Mouse (Mus musculus) gastrocnemius, postnatal 14 days (tissue): Measurements from ENCODE around the gene Plpp3. TPM values are rescaled to one million over a fixed set of nuclear protein-coding genes. Genes with fewer than 3 reads are reported as not detected.

Experiments
- DNase-seq: peaks from one replicate; pipeline ENCODE4 v3.0.0; 2021; ENCODE audit warnings: mixed read lengths
- intact Hi-C: fragments of 180-260 bp; cut with DNase I; formaldehyde crosslinking; loops from one replicate; pipeline ENCODE4 v1.15.1; 2025; ENCODE audit warnings: low total_unique reads
- total RNA-seq, 2 experiments: library from RNA; stranded (reverse); gene quantifications; 2 replicates each; pipeline ENCODE4 v1.2.3; 2021

Plpp3 gene
- total RNA-seq, 2 experiments from 2014 or later, result 62.1 to 63.0 TPM

DNA sequence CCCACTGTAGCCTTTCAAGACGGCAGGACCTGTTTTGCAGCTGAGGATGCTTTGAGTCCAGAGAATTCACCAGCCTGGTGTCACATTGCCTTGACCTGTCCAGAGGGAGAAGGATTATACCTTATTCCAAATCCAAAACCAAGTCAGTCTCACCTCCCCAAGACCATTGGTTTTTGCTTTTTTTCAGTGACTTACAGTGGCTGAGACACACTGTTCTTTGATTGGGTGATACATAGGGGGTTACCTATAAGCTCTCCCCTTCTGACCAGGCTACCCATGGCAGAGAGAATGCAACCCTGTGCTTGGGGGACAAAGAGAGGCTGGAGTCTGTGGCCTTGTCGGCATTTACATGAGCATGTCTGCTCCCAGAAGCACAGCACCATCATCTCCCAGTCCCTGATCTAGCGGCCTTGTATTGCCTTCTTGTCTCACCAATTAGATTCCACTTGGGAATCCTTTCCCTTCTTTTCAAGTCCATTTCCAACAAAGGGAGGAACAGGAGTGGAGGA lies 24.6 kb downstream of the Plpp3 start:
- DNase-seq, result no peak
- intact Hi-C loops, result no loop called here

DNA sequence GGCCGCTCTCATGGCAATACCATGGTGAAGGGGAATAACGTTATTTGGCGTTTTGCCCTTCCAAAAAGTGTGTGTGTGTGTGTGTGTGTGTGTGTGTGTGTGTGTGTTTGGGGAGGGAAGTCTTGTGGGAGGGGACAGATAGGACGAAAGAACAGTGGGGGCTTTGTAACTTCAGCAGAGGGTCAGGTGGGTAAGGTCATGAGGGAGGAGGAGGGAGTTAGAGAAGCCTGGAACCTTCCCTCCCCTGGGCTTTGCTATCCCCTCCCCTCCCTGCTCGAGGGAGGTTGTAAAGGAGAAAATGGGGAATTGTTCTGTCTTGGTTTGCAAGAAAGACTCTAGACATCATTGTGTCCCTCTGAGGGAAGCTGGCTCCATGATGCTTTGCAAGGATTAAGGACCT lies 25.1 kb downstream of the Plpp3 start:
- DNase-seq, result no peak
- intact Hi-C loops, result no loop called here

DNA sequence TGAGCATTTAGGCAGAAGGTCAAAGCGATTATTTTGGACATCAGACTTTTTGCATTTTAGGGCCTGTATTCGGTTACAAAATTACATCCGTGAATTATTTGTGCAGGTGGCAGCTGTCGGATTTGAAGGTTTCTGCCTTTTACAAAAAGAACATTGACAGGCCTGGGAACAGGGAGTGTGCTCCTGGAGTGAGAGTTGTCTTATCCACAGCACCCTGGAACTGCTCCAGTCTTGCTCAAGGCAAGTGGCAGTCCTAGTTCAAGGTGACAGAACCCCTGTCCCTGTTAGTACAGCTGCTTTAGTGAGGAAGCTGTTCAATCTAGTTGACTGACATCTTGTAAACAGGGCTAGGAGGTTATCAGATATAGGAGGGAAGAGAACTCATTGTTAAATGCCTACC lies 27.3 kb downstream of the Plpp3 start:
- intact Hi-C loops, result no loop called here
- no peak for DNase-seq

DNA sequence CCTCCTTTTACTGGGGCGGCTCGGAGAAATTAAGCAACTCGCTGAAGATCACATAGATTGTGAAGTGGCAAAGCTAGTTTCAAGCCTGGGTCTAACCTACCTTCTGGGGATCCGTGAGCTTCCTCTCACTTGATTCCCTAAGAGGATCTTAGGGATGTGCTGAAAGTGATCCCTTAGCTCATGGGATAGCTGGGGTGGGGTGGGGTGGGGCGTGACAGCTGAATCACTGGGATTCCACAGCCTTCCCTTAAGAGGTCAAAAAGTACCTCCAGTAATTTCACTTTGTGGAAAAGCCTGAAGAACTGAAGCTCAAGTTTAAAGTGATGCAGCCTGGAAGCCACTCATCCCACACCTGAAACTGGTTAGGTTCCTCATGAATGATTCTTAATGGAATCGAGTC lies 27.8 kb downstream of the Plpp3 start:
- intact Hi-C loops, result no loop called here
- no peak for DNase-seq

DNA sequence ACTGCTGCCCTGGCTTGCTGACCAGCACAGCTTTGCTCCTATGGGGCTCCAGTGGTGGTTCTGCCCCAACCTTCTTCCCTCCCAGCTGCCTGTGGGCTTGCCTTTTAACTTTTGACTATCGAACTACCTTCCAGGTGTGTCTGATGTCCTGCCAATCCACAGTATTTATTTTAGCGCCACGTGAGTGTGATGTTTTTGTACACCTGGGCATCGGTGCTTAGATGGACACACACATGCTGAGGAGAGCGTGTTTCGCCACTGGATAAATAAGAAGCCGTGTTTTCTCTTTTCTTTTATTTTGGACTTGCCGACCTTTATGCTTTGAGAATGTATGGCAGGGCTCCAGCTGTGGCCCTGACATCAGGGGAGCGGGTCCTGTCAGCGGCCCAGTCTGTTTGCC lies 29.5 kb downstream of the Plpp3 start:
- no peak for DNase-seq
- intact Hi-C loops, result no loop called here

DNA sequence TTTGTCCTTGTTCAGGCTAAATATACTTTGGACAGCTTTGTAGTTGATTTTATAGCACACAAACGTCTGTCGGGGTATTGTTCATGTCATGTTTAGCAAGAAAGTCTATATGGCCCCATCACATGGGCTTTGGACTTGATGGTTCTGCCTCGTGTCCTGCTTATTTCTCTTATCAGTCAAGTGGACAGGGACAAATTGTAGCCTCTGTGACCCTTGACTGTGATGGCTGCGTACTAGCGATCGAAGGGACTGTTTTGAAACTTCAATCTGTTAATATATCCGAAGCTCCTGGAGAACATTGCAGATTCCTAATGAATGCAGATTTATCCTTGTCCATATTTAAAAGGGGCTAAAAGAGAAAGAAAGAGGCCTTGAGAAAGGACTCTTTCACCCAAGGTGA lies 30.7 kb downstream of the Plpp3 start:
- intact Hi-C loops, result no loop called here
- DNase-seq, result no peak

DNA sequence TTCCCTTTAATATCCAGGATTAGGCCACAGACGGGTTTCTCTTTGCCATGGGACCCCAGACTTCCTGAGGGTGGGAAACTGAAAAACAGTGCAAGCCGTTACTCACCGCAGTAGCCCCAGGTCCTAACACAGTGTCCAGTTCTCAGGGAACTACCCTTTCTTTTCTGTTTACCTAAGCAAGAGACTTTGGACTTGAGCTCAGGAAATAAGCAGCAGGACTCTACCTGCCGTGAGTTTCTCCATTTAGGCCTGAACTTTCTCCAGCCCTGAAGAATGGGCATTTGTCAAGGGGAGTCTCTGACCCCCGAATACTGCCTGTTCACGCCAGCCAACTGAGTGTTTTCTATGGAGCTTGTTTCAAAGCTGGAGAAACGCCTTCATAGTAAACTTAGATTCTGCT lies 31.7 kb downstream of the Plpp3 start:
- intact Hi-C loops, result no loop called here
- DNase-seq, result no peak

DNA sequence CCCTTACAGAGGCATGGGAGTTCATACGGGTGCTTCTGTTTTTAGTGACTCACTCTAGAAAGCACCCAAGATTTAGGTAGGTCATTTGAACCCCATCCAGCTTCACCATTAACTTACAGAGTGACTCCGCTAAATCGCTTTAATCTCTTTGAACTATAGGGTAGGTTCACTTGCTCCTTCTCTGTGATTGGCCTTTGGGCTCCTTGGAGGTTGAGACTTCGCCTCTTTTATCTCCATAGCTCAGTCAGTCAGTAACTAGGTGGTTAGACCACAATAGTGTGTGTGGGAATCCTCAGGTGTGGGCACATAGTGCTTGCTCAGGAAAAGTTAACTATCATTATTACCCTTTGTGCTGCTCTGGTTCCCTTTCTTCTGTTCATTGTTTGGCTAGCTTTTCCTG lies 33.7 kb downstream of the Plpp3 start:
- intact Hi-C loops, result no loop called here
- DNase-seq, result no peak

DNA sequence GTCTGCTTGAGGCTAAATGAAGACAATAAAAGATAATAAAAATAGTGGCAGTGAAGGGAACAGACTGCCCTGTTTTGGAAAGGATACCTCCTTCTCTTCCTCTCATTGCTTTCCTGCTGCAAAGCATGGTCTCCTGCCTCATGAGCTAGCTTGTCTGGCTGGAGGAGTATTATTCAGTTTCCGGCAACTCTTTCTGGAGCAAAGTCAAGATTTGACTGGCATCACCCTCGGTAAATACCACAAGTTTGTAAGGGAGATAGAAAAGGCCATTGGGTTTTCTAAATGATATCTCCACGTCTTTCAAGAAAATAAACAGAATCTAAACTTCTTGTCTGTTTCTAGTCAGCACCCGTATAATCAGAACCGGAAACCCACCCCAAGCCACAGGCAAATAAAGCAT lies 34.4 kb downstream of the Plpp3 start:
- intact Hi-C loops, result no loop called here
- DNase-seq, result no peak

DNA sequence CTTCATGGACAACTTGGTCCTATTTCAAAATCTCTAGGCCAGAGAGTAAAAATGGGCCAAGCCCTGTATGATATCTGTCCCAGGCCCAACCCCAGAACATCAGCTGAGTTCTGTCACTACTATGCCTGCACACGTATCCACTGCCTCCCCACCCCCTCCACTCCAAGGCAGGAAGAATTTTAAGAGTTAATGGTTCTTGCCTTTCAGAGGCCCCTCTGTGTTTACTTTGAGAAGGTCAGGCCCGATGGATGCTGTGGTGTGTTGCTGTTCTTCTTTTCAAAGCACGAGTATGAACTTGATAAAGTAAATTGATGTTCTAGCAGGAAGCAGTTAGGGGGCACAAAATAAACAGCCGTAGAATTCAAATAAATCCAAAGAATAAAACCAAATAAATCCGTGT lies 35.5 kb downstream of the Plpp3 start:
- intact Hi-C loops, result no loop called here
- DNase-seq, result no peak

DNA sequence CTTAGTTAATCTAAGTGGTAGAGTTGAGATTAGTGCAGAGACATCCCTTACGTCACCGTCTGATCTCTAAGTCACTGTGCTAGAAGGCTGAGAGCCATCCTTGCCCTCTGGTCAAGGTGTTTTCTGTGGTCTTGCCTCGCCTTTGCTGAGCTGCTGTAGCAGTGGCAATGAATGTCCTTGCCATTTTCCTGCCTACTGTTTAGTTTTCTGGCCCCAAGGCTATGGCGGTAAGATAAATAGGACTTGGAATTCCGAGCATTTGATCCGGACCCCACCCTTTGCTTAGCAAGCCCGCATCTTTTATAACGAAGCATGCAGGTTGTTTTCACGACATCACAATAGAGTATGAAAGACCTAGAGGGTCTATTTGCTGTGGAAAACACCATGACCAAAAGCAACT lies 38.1 kb downstream of the Plpp3 start:
- intact Hi-C loops, result no loop called here
- no peak for DNase-seq

DNA sequence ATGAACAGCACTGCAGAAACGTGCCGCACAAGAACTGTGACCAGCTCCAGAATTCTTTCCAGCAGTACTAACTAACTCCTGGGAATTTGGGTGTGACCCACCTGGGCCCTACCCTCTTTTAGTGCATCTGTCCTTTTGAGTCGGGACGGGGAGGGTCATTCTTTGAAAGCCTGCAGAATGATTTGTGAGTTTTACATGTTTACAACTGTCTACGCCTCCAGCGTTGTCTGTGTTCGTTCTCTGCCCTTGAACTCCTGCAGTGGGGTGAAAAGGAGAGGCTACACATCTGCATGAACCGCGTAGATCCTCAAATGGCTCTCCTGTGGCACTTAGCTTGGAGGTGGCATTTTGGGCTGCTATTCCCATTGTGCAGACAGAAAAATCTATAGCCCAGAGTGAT lies 39.0 kb downstream of the Plpp3 start:
- DNase-seq, result no peak
- intact Hi-C loops, result no loop called here

DNA sequence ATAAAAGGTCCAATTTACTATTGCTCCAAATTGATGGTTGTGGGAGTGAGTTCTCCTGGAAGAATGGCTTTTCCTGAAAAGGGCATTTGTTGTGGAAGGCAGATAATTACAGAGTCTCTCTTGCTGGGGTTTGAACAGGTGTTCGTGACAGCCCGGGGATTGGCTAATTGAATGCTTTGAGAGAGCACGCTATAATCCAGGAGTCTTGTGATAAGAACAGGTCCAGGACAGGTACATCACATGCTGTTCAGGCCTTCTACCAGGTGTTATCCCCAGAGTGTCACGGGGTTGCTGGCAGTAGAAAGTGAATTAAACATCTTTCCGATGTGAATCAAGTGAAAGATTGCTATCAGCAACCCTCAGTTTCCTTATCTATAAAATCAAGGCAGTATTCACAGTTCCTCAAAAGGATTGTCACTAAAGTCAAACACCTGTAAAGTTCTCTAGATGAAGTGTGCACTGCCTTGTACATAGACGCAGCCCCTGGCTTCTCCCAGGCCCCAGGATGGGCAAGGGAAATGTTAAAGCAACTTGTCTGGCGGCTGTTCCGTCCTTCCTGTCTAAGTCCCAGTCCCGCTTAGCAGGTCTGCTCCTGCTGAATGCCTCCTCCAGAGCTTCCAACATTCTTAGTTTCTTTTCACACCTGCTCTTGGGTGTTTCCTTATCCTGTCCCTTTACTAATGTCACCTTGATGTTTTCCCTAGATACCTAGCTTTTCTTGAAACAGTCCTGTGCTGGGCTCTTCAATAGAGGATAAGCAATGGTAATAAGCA lies 40.0 kb downstream of the Plpp3 start:
- DNase-seq, result no peak
- intact Hi-C loops, result no loop called here

DNA sequence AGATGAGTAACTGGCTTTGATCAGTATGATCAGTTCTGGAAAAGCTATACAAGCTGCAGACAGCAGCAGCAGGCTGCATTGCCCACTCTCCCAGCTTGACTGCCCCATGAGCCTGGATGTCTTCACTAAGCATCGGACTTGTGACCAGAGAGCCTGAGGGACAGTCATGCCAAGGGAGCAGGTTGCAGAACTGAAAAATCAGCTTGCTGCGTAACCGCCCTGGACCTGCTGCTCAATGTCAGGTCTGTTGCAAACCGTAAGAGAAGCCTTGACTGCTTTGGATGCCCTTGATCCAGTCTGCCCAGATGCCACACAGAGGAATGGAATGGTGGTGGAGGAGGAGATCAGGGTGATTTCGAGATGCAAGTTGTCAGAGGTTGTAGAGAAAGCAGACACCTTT lies 41.5 kb downstream of the Plpp3 start:
- intact Hi-C loops, result no loop called here
- DNase-seq, result no peak

DNA sequence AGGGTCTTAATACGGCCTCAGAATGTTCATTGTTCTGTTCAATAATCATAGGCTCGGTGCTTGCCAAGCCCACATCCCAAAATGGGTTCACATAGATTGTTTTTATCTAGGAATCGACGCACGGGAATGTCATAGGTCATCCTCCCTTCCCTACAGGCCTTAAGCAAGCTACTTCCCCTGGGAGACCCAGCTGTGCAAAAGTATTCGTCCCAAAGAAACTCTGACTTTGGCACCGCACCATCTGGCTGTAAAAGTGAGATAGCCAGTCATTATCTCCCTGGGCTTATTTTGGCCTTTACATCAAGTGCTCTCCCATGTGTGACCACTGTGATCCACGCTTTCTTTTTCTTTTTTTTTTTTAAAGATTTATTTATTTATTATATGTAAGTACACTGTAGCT lies 42.2 kb downstream of the Plpp3 start:
- DNase-seq, result no peak
- intact Hi-C loops, result no loop called here

DNA sequence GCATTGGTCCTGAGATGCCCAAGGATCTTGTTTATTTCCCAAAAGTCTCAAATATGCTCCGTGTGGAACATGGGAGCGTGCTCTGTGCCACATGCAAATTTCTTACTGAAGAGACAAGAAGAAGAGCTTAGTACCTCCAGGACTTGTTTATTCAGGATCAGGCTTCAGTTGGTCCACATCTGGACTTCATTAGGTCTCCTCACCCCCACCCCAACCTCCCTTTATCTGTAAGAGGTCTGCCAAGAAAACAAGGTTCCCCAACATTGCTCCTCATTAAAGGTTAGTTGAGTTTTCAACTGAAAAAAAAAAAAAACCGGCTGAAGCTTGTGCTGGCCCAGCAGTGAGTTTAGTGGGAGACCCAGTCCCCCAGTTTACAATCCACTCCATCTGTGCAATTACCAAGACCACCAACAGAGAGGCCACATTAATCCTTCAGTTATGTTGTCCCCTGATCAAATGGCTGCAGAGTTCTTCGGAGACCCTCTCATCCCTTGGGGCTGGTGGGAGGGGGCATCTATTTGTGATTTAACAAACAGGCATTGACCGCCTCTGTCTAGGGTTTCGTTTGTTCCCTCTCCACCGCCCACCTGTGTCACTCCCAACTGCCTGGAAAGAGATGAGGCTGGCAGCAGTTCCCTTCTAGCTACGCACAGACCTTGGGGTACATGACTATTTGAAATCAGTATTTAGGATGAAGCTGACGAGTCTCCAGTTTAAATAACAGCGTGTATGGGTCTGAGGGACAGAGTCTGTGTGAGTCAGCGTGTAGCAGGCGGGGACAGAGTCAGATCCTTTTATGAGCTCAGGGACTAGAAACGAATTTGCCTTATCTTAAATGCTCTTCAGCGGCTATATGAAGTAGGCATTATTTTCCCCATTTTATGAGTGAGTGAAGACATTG lies 43.7 kb downstream of the Plpp3 start:
- intact Hi-C loops, result loop anchor here (5.0 kb wide), 1 partner anchor 34 kb away; no protein-coding TSS in a partner anchor
- no peak for DNase-seq

DNA sequence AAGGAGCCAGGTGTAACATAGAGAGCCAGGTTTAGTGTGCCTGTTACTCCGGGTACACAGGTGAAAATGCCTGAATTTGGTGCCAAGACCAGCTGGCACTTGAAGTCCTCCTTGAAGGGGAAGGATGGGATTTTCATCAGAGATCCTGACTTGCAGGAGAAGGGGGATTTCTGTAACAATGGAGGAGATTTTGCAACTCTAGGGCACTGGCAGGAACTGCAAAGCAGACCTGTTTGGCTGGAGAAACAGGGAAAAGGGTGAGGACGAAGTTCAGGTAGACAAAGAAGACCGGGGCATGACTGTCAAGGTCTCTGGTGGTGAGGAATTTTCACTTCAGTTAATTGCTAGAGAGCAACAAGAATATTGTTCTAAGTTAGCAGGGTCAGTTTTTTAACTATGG lies 45.3 kb downstream of the Plpp3 start:
- intact Hi-C loops, result loop anchor here (5.0 kb wide), 1 partner anchor 35 kb away; no protein-coding TSS in a partner anchor
- no peak for DNase-seq

DNA sequence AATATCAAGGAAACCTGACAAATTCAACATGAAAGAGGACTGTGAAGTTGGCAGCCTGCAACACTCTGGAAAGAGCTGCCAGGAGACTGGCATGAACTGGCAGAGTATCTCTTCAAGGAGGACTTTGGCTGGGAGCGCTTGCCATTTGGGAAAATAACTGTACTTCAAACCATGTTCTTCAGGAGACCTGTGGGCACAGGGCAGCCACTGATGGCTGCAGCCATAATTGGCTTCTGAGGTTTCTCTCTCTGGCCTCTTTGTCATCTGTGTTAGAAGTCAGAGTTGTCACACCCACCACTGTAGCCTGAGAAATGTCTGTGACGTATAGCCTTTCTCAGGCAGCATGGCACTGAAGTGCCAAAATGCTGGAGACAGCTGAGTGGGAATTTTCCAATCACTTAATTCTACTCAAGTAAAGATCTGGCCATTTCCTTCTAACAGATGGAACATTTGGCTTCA lies 46.2 kb downstream of the Plpp3 start:
- intact Hi-C loops, result loop anchor here (5.0 kb wide), 1 partner anchor 36 kb away; no protein-coding TSS in a partner anchor
- no peak for DNase-seq

DNA sequence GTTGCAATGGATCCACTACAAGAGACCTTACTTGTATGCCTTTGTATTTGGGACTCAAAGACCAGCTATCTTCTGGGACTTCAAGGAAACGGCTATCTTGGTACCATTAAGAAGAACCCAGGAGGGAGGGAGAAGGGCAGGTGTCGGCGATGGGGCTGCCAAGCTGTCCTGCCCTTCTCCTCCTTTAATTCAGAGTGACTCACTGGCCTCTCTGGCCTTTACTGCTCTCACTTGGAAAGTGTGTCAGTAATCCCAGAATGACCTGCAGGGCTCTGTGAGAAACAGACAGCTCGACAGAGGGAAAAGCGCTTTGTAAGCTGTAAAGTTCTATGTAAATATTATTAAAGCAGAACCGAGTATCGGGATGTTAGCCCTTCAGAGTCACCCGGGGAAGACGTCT lies 46.9 kb downstream of the Plpp3 start:
- intact Hi-C loops, result loop anchor here (5.0 kb wide), 1 partner anchor 37 kb away; no protein-coding TSS in a partner anchor

DNA sequence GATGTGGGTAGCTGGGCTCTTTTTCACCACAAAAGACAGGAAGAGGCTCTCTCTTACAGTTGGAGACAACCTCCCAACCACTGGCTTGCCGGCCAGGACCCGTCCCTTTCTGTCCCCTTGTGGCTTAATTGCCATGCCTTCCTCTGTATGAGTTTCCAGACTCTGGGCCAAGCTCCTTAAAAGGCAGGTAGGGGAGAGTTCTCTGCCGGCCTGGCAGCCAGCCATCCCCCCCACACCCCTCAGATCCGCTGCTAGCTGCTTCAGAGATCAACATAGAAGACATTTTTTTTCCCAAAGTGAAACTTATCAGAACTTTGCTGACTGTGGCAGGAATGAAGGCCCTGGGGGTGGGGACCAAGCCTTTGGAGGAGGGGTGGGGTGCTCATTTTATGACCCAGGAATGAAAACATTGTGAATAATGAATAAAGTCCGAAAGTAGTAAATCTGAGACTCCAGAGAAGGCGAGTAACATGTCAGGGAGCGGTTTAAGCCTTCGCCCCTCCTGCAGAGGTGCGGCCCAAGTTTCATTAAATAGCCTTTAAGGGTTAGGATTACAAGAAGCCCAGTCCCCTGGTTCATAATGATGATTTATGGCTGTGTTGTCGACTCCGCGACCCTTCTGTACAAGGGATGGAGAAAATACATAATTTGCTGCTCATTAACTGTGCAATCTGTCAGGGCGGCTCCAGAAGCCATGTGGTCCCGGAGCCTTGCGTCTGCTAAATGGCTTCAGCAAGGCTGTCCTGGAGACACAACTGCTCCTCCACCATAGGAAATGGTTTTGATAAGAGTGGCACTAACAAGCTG lies 48.1 kb downstream of the Plpp3 start:
- intact Hi-C loops, result no loop called here
- peak; percentile 66 for DNase-seq

More for the DNA sequence above, 46.9 kb downstream of the Plpp3 start:
- no peak for DNase-seq
